Mouse (Mus musculus) olfactory bulb, adult 2 months (tissue): ENCODE measurements at regions not wholly inside any gene's neighbourhood (a gene's known extent, or its start where the extent isn't known, plus 50 kb on each side); places are given as distances from the start of the nearest gene placed in this dataset.

Experiments used
- H3K27ac ChIP-seq: fragments of 200-500 bp; 2 replicates; pipeline ENCODE4 v1.5.1; 2012; ENCODE audit warnings: low read depth, low read length; ENCODE audit not compliant: insufficient read depth
- H3K4me1 ChIP-seq: fragments of 200-500 bp; 2 replicates; pipeline ENCODE4 v1.6.1; 2012; ENCODE audit warnings: low read length; ENCODE audit not compliant: control insufficient read depth, insufficient read depth
- H3K4me3 ChIP-seq: fragments of 200-500 bp; 2 replicates; pipeline ENCODE4 v1.5.1; 2012; ENCODE audit warnings: mild to moderate bottlenecking, low read depth, low read length, moderate library complexity; ENCODE audit not compliant: insufficient read depth
- CTCF ChIP-seq: fragments of 200-500 bp; IDR thresholded peaks from 2 replicates; pipeline ENCODE4 v1.5.1; 2012; ENCODE audit warnings: low read depth, mild to moderate bottlenecking, low read length, moderate library complexity; ENCODE audit not compliant: insufficient read depth
- POLR2A ChIP-seq: fragments of 200-500 bp; IDR thresholded peaks from 2 replicates; pipeline ENCODE4 v1.6.1; 2012; ENCODE audit warnings: mild to moderate bottlenecking, low read depth, low read length, moderate library complexity; ENCODE audit not compliant: insufficient read depth
- WGBS: fragments of 180-500 bp; shearing (Covaris S2); methylation state at CpG from one replicate; pipeline ENCODE4 v1.1.7; 2018; 5-methylcytosine and 5-hydroxymethylcytosine counted together

- TF ChIP-seq CTCF, result no peak
- TF ChIP-seq POLR2A, result no peak
- H3K4me3 ChIP-seq, result no peak overlapping the region
- no peak overlapping the region for H3K27ac ChIP-seq
- no peaks in the 10 kb centered on the region for H3K4me1 ChIP-seq
These were observed 457.0 kb downstream of the Bckdhb start for GRCm38 (mm10) chr9:84381942-84382341.

- TF ChIP-seq CTCF (no peak), POLR2A (no peak)
- WGBS, result 87% methylated on average over 3 of the region's 3 CpGs
- Histone ChIP-seq H3K4me3 (no peak overlapping the region), H3K4me1 (no peaks in the 10 kb centered on the region), H3K27ac (no peak overlapping the region)
These were observed 464.9 kb downstream of the Bckdhb start for GRCm38 (mm10) chr9:84389831-84390230.

GRCm38 (mm10) chr9:84394536-84395314 is 469.8 kb downstream of the Bckdhb start:
- H3K27ac ChIP-seq, result no peak overlapping the region
- TF ChIP-seq POLR2A, result no peak
- no peak for TF ChIP-seq CTCF
- H3K4me3 ChIP-seq, result no peak overlapping the region
- WGBS, result 86% methylated on average over 3 of the region's 3 CpGs
- no peaks in the 10 kb centered on the region for H3K4me1 ChIP-seq

GRCm38 (mm10) chr9:84399481-84399880 is 474.5 kb downstream of the Bckdhb start:
- Histone ChIP-seq H3K27ac (no peak overlapping the region), H3K4me3 (no peak overlapping the region), H3K4me1 (no peaks in the 10 kb centered on the region)
- WGBS, result 77% methylated on average over 3 of the region's 3 CpGs
- TF ChIP-seq CTCF (no peak), POLR2A (no peak)

GRCm38 (mm10) chr9:84408260-84409203 is 483.6 kb downstream of the Bckdhb start:
- Histone ChIP-seq H3K4me3 (no peak overlapping the region), H3K4me1 (no peaks in the 10 kb centered on the region), H3K27ac (no peak overlapping the region)
- 40% methylated on average over 10 of the region's 10 CpGs for WGBS
- TF ChIP-seq CTCF (no peak), POLR2A (no peak)
